Mouse (Mus musculus): ENCODE results near the gene Mmd2. TPM values are rescaled to one million over a fixed set of nuclear protein-coding genes. Genes with fewer than 3 reads are reported as not detected.

The Mmd2 gene
- polyA plus RNA-seq, 1 experiment from 2014 or later: 0.14 TPM

- 34% methylated on average over 6 of the region's 6 CpGs for WGBS
- ATAC-seq (ENCODE audit: low FRiP score, low TSS enrichment): no peak
- no peak overlapping the region for H3K27ac ChIP-seq (ENCODE audit: low read depth, low read length)
- H3K4me3 ChIP-seq (ENCODE audit: low read length): no peak overlapping the region
- H3K27me3 ChIP-seq (ENCODE audit: control insufficient read depth, insufficient read depth, low read length): no peaks in the 10 kb centered on the region
- H3K9ac ChIP-seq (ENCODE audit: low read depth, low read length): no peak overlapping the region
- H3K36me3 ChIP-seq (ENCODE audit: control insufficient read depth, insufficient read depth, low read length): no peaks in the 10 kb centered on the region
- no peaks in the 10 kb centered on the region for H3K9me3 ChIP-seq (ENCODE audit: control insufficient read depth, low read length)
- no peak overlapping the region for H3K4me2 ChIP-seq (replicated peaks; ENCODE audit: low read depth, low read length)
- no peaks in the 10 kb centered on the region for H3K4me1 ChIP-seq (ENCODE audit: control insufficient read depth, insufficient read depth, low read length)
Measured at GRCm38 (mm10) chr5:142616326-142616725, 7.7 kb upstream of the Mmd2 start.

- no peaks in the 10 kb centered on the region for H3K4me1 ChIP-seq (ENCODE audit: control insufficient read depth, insufficient read depth, low read length)
- ATAC-seq (ENCODE audit: low FRiP score, low TSS enrichment): no peak
- H3K9me3 ChIP-seq (ENCODE audit: control insufficient read depth, low read length): no peaks in the 10 kb centered on the region
- no peaks in the 10 kb centered on the region for H3K27me3 ChIP-seq (ENCODE audit: control insufficient read depth, insufficient read depth, low read length)
- H3K4me3 ChIP-seq (ENCODE audit: low read length): no peak overlapping the region
- H3K36me3 ChIP-seq (ENCODE audit: control insufficient read depth, insufficient read depth, low read length): no peaks in the 10 kb centered on the region
- H3K9ac ChIP-seq (ENCODE audit: low read depth, low read length): no peak overlapping the region
- no peak overlapping the region for H3K4me2 ChIP-seq (replicated peaks; ENCODE audit: low read depth, low read length)
- H3K27ac ChIP-seq (ENCODE audit: low read depth, low read length): no peak overlapping the region
- 88% methylated on average over 4 of the region's 4 CpGs for WGBS
Measured at GRCm38 (mm10) chr5:142615638-142616037, 7.0 kb upstream of the Mmd2 start.

- no peak overlapping the region for H3K4me2 ChIP-seq (replicated peaks; ENCODE audit: low read depth, low read length)
- WGBS: 48% methylated on average over 3 of the region's 3 CpGs
- no peaks in the 10 kb centered on the region for H3K36me3 ChIP-seq (ENCODE audit: control insufficient read depth, insufficient read depth, low read length)
- no peaks in the 10 kb centered on the region for H3K4me1 ChIP-seq (ENCODE audit: control insufficient read depth, insufficient read depth, low read length)
- no peak overlapping the region for H3K4me3 ChIP-seq (ENCODE audit: low read length)
- no peak for ATAC-seq (ENCODE audit: low FRiP score, low TSS enrichment)
- no peak overlapping the region for H3K9ac ChIP-seq (ENCODE audit: low read depth, low read length)
- H3K27ac ChIP-seq (ENCODE audit: low read depth, low read length): no peak overlapping the region
- no peaks in the 10 kb centered on the region for H3K27me3 ChIP-seq (ENCODE audit: control insufficient read depth, insufficient read depth, low read length)
- H3K9me3 ChIP-seq (ENCODE audit: control insufficient read depth, low read length): no peaks in the 10 kb centered on the region
Measured at GRCm38 (mm10) chr5:142614513-142614912, 5.9 kb upstream of the Mmd2 start.

GRCm38 (mm10) chr5:142610362-142610761, 1.8 kb upstream of the Mmd2 start:
- Histone ChIP-seq H3K4me1 (ENCODE audit: control insufficient read depth, insufficient read depth, low read length) (no peaks in the 10 kb centered on the region), H3K4me2 (replicated peaks; ENCODE audit: low read depth, low read length) (no peak overlapping the region), H3K9ac (ENCODE audit: low read depth, low read length) (no peak overlapping the region), H3K27me3 (ENCODE audit: control insufficient read depth, insufficient read depth, low read length) (peaks cover 11% of the 10 kb centered on the region), H3K27ac (ENCODE audit: low read depth, low read length) (no peak overlapping the region), H3K36me3 (ENCODE audit: control insufficient read depth, insufficient read depth, low read length) (no peaks in the 10 kb centered on the region), H3K9me3 (ENCODE audit: control insufficient read depth, low read length) (no peaks in the 10 kb centered on the region), H3K4me3 (ENCODE audit: low read length) (no peak overlapping the region)
- WGBS: 75% methylated on average over 4 of the region's 4 CpGs
- no peak for ATAC-seq (ENCODE audit: low FRiP score, low TSS enrichment)

- ATAC-seq (ENCODE audit: low FRiP score, low TSS enrichment): no peak
- 7% methylated on average over 4 of the region's 4 CpGs for WGBS
- peak overlapping the region; percentile 39 for H3K4me3 ChIP-seq (ENCODE audit: low read length)
- H3K9me3 ChIP-seq (ENCODE audit: control insufficient read depth, low read length): no peaks in the 10 kb centered on the region
- H3K9ac ChIP-seq (ENCODE audit: low read depth, low read length): peak overlapping the region; percentile 42; the same call in 1 of the 2 replicates
- no peak overlapping the region for H3K27ac ChIP-seq (ENCODE audit: low read depth, low read length)
- H3K4me2 ChIP-seq (replicated peaks; ENCODE audit: low read depth, low read length): peak overlapping the region; percentile 74
- H3K4me1 ChIP-seq (ENCODE audit: control insufficient read depth, insufficient read depth, low read length): no peaks in the 10 kb centered on the region
- peaks cover 11% of the 10 kb centered on the region for H3K27me3 ChIP-seq (ENCODE audit: control insufficient read depth, insufficient read depth, low read length)
- H3K36me3 ChIP-seq (ENCODE audit: control insufficient read depth, insufficient read depth, low read length): no peaks in the 10 kb centered on the region
Measured at GRCm38 (mm10) chr5:142608989-142609325, 357 bp upstream of the Mmd2 start.

- WGBS: 85% methylated on average over 12 of the region's 12 CpGs
Measured at GRCm38 (mm10) chr5:142605288-142605687, 3.3 kb downstream of the Mmd2 start.

GRCm38 (mm10) chr5:142604379-142604778, 4.2 kb downstream of the Mmd2 start:
- no peak overlapping the region for H3K27ac ChIP-seq (ENCODE audit: low read depth, low read length)
- H3K9me3 ChIP-seq (ENCODE audit: control insufficient read depth, low read length): no peaks in the 10 kb centered on the region
- no peaks in the 10 kb centered on the region for H3K4me1 ChIP-seq (ENCODE audit: control insufficient read depth, insufficient read depth, low read length)
- H3K9ac ChIP-seq (ENCODE audit: low read depth, low read length): no peak overlapping the region
- no peak for ATAC-seq (ENCODE audit: low FRiP score, low TSS enrichment)
- peaks cover 11% of the 10 kb centered on the region for H3K27me3 ChIP-seq (ENCODE audit: control insufficient read depth, insufficient read depth, low read length)
- 80% methylated on average over 7 of the region's 7 CpGs for WGBS
- H3K4me3 ChIP-seq (ENCODE audit: low read length): no peak overlapping the region
- no peak overlapping the region for H3K4me2 ChIP-seq (replicated peaks; ENCODE audit: low read depth, low read length)
- no peaks in the 10 kb centered on the region for H3K36me3 ChIP-seq (ENCODE audit: control insufficient read depth, insufficient read depth, low read length)

More at GRCm38 (mm10) chr5:142605288-142605687, 3.3 kb downstream of the Mmd2 start:
- Histone ChIP-seq H3K4me1 (ENCODE audit: control insufficient read depth, insufficient read depth, low read length) (no peaks in the 10 kb centered on the region), H3K36me3 (ENCODE audit: control insufficient read depth, insufficient read depth, low read length) (no peaks in the 10 kb centered on the region), H3K27ac (ENCODE audit: low read depth, low read length) (no peak overlapping the region), H3K9ac (ENCODE audit: low read depth, low read length) (no peak overlapping the region), H3K27me3 (ENCODE audit: control insufficient read depth, insufficient read depth, low read length) (peaks cover 11% of the 10 kb centered on the region), H3K4me3 (ENCODE audit: low read length) (no peak overlapping the region), H3K9me3 (ENCODE audit: control insufficient read depth, low read length) (no peaks in the 10 kb centered on the region), H3K4me2 (replicated peaks; ENCODE audit: low read depth, low read length) (no peak overlapping the region)
- ATAC-seq (ENCODE audit: low FRiP score, low TSS enrichment): no peak

GRCm38 (mm10) chr5:142597648-142598390, 10.8 kb downstream of the Mmd2 start:
- H3K36me3 ChIP-seq (ENCODE audit: control insufficient read depth, insufficient read depth, low read length): no peaks in the 10 kb centered on the region
- ATAC-seq (ENCODE audit: low FRiP score, low TSS enrichment): no peak
- H3K4me1 ChIP-seq (ENCODE audit: control insufficient read depth, insufficient read depth, low read length): no peaks in the 10 kb centered on the region
- H3K4me2 ChIP-seq (replicated peaks; ENCODE audit: low read depth, low read length): no peak overlapping the region
- H3K4me3 ChIP-seq (ENCODE audit: low read length): no peak overlapping the region
- 75% methylated on average over 6 of the region's 6 CpGs for whole genome bisulfite sequencing
- H3K9me3 ChIP-seq (ENCODE audit: control insufficient read depth, low read length): no peaks in the 10 kb centered on the region
- H3K27ac ChIP-seq (ENCODE audit: low read depth, low read length): no peak overlapping the region
- no peaks in the 10 kb centered on the region for H3K27me3 ChIP-seq (ENCODE audit: control insufficient read depth, insufficient read depth, low read length)
- no peak overlapping the region for H3K9ac ChIP-seq (ENCODE audit: low read depth, low read length)

- Histone ChIP-seq H3K27me3 (ENCODE audit: control insufficient read depth, insufficient read depth, low read length) (no peaks in the 10 kb centered on the region), H3K4me2 (replicated peaks; ENCODE audit: low read depth, low read length) (no peak overlapping the region), H3K9ac (ENCODE audit: low read depth, low read length) (no peak overlapping the region), H3K9me3 (ENCODE audit: control insufficient read depth, low read length) (no peaks in the 10 kb centered on the region), H3K27ac (ENCODE audit: low read depth, low read length) (no peak overlapping the region), H3K4me3 (ENCODE audit: low read length) (no peak overlapping the region), H3K36me3 (ENCODE audit: control insufficient read depth, insufficient read depth, low read length) (no peaks in the 10 kb centered on the region), H3K4me1 (ENCODE audit: control insufficient read depth, insufficient read depth, low read length) (no peaks in the 10 kb centered on the region)
- ATAC-seq (ENCODE audit: low FRiP score, low TSS enrichment): no peak
- 86% methylated on average over 6 of the region's 6 CpGs for WGBS
Measured at GRCm38 (mm10) chr5:142596723-142597122, 11.9 kb downstream of the Mmd2 start.

Measured in kidney, embryonic 14.5 days (tissue).